ENCODE assay signal across 8 mouse cellular contexts in the genomic region with DNA sequence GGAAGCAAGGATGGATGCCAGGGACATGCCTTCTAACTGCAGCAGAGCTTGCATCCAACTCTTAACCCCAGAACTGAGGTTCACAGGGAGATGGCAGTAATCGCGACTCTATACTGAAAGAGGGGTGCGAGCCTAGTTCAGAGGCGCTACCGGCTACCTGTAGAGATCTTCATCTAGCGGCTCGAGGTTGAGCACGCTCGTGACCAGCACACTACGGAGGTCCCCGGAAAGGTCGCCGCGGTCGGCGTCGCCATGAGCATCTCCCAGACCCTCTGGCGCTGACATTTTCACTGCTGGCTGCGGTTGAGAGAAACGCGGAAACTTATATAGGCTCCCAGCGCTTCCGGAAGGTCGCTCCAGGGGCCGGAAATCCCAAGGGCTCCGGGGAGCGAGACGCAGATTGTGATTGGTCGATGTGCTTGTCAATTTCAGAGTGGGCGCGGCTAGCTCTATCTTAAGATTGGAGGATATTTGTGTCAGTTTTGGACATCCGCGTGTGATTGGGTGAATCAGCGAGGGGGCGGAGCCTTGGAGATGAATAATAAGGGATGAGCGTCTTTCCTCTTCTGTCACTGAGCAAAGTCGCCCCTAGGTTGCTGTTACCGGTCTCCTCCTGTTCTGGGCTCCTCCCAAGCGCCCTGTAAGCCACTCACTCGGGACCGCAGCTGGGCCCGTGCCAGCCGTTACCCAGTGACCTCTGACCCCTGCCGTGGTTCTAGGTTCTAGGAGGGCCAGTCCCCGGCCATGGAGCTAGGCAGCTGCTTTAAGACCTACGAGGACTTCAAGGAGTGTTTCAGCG. TPM values are rescaled to one million over a fixed set of nuclear protein-coding genes. Genes with fewer than 3 reads are reported as not detected.
DNase-seq lines count a peak whose midpoint lies in the region; ATAC-seq and TF ChIP-seq lines count a peak whose summit lies in the region.

TSS of gene Acot8 (minus strand) at position 350 of the 799 bp plus-strand sequence.
TSS of gene Zswim3 (plus strand) at position 566 of the 799 bp plus-strand sequence.

- peaks cover 57% of the 10 kb centered on the region for H3K36me3 ChIP-seq in E14TG2a.4 (ENCODE audit: insufficient read depth, low read length)
- H3K36me3 ChIP-seq in forebrain, embryonic 12.5 days (replicated peaks): peaks cover 9% of the 10 kb centered on the region; the same call in 1 of the 2 replicates
- H3K36me3 ChIP-seq in liver, postnatal 0 days (replicated peaks; ENCODE audit: insufficient read depth, low read length): peaks cover 18% of the 10 kb centered on the region
- H3K36me3 ChIP-seq in neural tube, embryonic 14.5 days (ENCODE audit: control insufficient read depth, insufficient read depth, low read length): no peaks in the 10 kb centered on the region; the same call in none of the 2 replicates

- no peaks in the 10 kb centered on the region for H3K9me3 ChIP-seq in E14TG2a.4 (ENCODE audit: low read length)
- no peaks in the 10 kb centered on the region for H3K9me3 ChIP-seq in forebrain, embryonic 12.5 days
- no peaks in the 10 kb centered on the region for H3K9me3 ChIP-seq in liver, postnatal 0 days (ENCODE audit: low read length)
- no peaks in the 10 kb centered on the region for H3K9me3 ChIP-seq in neural tube, embryonic 14.5 days (ENCODE audit: control insufficient read depth, low read length)

- H3K9ac ChIP-seq in forebrain, embryonic 12.5 days: peak within 1 kb of the TSS; percentile 87
- H3K9ac ChIP-seq in liver, postnatal 0 days (replicated peaks): peak within 1 kb of the TSS; percentile 82
- H3K9ac ChIP-seq in neural tube, embryonic 14.5 days (replicated peaks; ENCODE audit: low read depth, low read length): peak within 1 kb of the TSS; percentile 67

- WGBS in forebrain, embryonic 12.5 days: under 1% methylated on average over 47 of the region's 47 CpGs
- under 1% methylated on average over 47 of the region's 47 CpGs for WGBS in large intestine, adult 2 months
- under 1% methylated on average over 47 of the region's 47 CpGs for WGBS in liver, postnatal 0 days (ENCODE audit: insufficient replicate concordance)
- WGBS in neural tube, embryonic 14.5 days: under 1% methylated on average over 47 of the region's 47 CpGs

- intact Hi-C loops in heart, postnatal 10 days (cut with DNase I): no loop called here

- peak; percentile 97 for ATAC-seq in forebrain, embryonic 12.5 days (ENCODE audit: low FRiP score)
- ATAC-seq in liver, postnatal 0 days: peak; percentile 96
- peak; percentile 96 for ATAC-seq in neural tube, embryonic 14.5 days (ENCODE audit: low read depth)

- peak within 1 kb of the TSS; percentile 83 for H3K27ac ChIP-seq in forebrain, embryonic 12.5 days
- peak within 1 kb of the TSS; percentile 93 for H3K27ac ChIP-seq in liver, postnatal 0 days (ENCODE audit: low read depth)
- peak within 1 kb of the TSS; percentile 79 for H3K27ac ChIP-seq in neural tube, embryonic 14.5 days (ENCODE audit: low read depth, low read length)

- H3K4me3 ChIP-seq in E14TG2a.4 (replicated peaks; ENCODE audit: low read length): peak within 1 kb of the TSS; percentile 93
- H3K4me3 ChIP-seq in forebrain, embryonic 12.5 days (replicated peaks): peak within 1 kb of the TSS; percentile 74
- H3K4me3 ChIP-seq in liver, postnatal 0 days (ENCODE audit: low read depth, low read length): peak within 1 kb of the TSS; percentile 85
- H3K4me3 ChIP-seq in neural tube, embryonic 14.5 days (ENCODE audit: low read depth, low read length): peak within 1 kb of the TSS; percentile 54

- no peaks in the 10 kb centered on the region for H3K27me3 ChIP-seq in E14TG2a.4 (ENCODE audit: insufficient read depth, low read length)
- no peaks in the 10 kb centered on the region for H3K27me3 ChIP-seq in forebrain, embryonic 12.5 days
- no peaks in the 10 kb centered on the region for H3K27me3 ChIP-seq in liver, postnatal 0 days (ENCODE audit: insufficient read depth, low read length)
- no peaks in the 10 kb centered on the region for H3K27me3 ChIP-seq in neural tube, embryonic 14.5 days (ENCODE audit: control insufficient read depth, insufficient read depth, low read length)

- H3K4me2 ChIP-seq in forebrain, embryonic 12.5 days: peak within 1 kb of the TSS; percentile 91
- peak within 1 kb of the TSS; percentile 83 for H3K4me2 ChIP-seq in liver, postnatal 0 days (ENCODE audit: low read depth, low read length)
- H3K4me2 ChIP-seq in neural tube, embryonic 14.5 days (ENCODE audit: low read depth, low read length): peak within 1 kb of the TSS; percentile 64

- peaks cover 58% of the 10 kb centered on the region for H3K4me1 ChIP-seq in E14TG2a.4 (replicated peaks; ENCODE audit: low read depth, low read length)
- peaks cover 23% of the 10 kb centered on the region for H3K4me1 ChIP-seq in forebrain, embryonic 12.5 days
- H3K4me1 ChIP-seq in liver, postnatal 0 days (ENCODE audit: insufficient read depth): peaks cover 29% of the 10 kb centered on the region
- H3K4me1 ChIP-seq in neural tube, embryonic 14.5 days (ENCODE audit: control insufficient read depth, insufficient read depth, low read length): peaks cover 16% of the 10 kb centered on the region

- TF ChIP-seq CTCF in E14TG2a.4 (conservative IDR thresholded peaks at IDR 0.05; ENCODE audit: low read length): no peak
- TF ChIP-seq CTCF in liver, postnatal 0 days (IDR thresholded peaks at IDR 0.05; ENCODE audit: low read depth): no peak

- DNase-seq in c-Kit-positive CD71-positive TER-119-positive erythroid progenitor cells, embryonic 14.5 days (ENCODE audit: low spot score): peak; percentile 100
- peak; percentile 99 for DNase-seq in heart, postnatal 10 days
- peak; percentile 97 for DNase-seq in large intestine, adult 2 months (ENCODE audit: low read depth, low spot score)
- DNase-seq in liver, postnatal 0 days: peak; percentile 98
- peak; percentile 98 for DNase-seq in testis, postnatal 10 days (ENCODE audit: low spot score)

- peak; percentile 86 for TF ChIP-seq EP300 in liver, postnatal 0 days (IDR thresholded peaks at IDR 0.05; ENCODE audit: low read depth)

RNA-seq across cellular contexts. Expression of gene Acot8, which starts in this region (rescaled TPM):
- polyA plus RNA-seq in forebrain, embryonic 12.5 days (2016; fragmentation: Nextera tagmentation; extraction: Ambion mirVana): 13.2 and 13.7 TPM in 2 replicates
- 10 to 100 TPM; 12.6 to 13.4 TPM for total RNA-seq in heart, postnatal 10 days (2021)
- 63.0 and 82.8 TPM in 2 replicates for polyA plus RNA-seq in large intestine, adult 2 months (2012; rRNA removed)
- polyA plus RNA-seq in liver, postnatal 0 days (2015; fragmentation: Nextera tagmentation; extraction: Ambion mirVana): 23.1 and 25.0 TPM in 2 replicates
- 21.0 and 24.2 TPM in 2 replicates for polyA plus RNA-seq in neural tube, embryonic 14.5 days (2014; fragmentation: Nextera tagmentation; extraction: Ambion mirVana)

RNA-seq across cellular contexts. Expression of gene Zswim3, which starts in this region (rescaled TPM):
- polyA plus RNA-seq in forebrain, embryonic 12.5 days (2016; fragmentation: Nextera tagmentation; extraction: Ambion mirVana): 10.2 and 10.7 TPM in 2 replicates
- total RNA-seq in heart, postnatal 10 days (2021): 1 to 10 TPM; 2.1 to 2.9 TPM
- 4.0 and 4.8 TPM in 2 replicates for polyA plus RNA-seq in large intestine, adult 2 months (2012; rRNA removed)
- 2.0 and 2.2 TPM in 2 replicates for polyA plus RNA-seq in liver, postnatal 0 days (2015; fragmentation: Nextera tagmentation; extraction: Ambion mirVana)
- 16.9 and 19.0 TPM in 2 replicates for polyA plus RNA-seq in neural tube, embryonic 14.5 days (2014; fragmentation: Nextera tagmentation; extraction: Ambion mirVana)

Comparison
In these comparisons a context has a peak if more than half of its experiments do, and no peak if none do; other contexts are left out.
1. Peak in every context shown above with its lines: DNase-seq, ATAC-seq, H3K4me3 ChIP-seq and H3K27ac ChIP-seq.